Comparison of ENCODE assay signal across 14 mouse cellular contexts in the genomic region with DNA sequence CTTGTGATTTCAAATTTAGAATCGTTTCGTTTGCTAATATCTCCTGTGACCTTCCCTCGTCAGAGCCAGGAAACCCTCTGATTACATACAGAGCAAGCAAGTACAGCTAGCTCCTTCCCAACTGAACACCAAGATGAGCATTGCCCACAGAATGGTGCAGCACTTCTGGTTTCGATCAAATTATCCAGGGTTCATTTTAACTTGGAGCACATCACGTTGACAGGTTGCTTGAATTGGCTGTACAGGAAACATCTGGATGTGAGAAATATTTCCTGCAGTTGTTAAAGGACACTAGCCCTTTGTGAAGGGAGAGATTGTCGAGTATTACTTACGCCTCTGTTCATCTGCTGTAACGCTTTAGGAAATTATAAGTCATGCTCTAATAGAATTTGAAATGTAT.
DNase-seq lines count a peak whose midpoint lies in the region; ATAC-seq and TF ChIP-seq lines count a peak whose summit lies in the region.
"Had no signal": no experiment of that assay in that cellular context is flagged by ENCODE, and none has a peak within 500 bp of the region (broad histone marks: within the 10 kb centered on the region; RNA-seq: fewer than 3 reads in every experiment).

No protein-coding gene starts in this region.

- ATAC-seq in heart, embryonic 16.5 days (replicated peaks; ENCODE audit: extremely low read depth, insufficient read depth, low FRiP score): peak; percentile 23; the same call in 1 of the 2 replicates
- ATAC-seq in stomach, embryonic 14.5 days (ENCODE audit: insufficient number of reproducible peaks, insufficient read depth, low FRiP score, low read depth): no peak
- ATAC-seq in stomach, postnatal 0 days (ENCODE audit: low FRiP score, low TSS enrichment): no peak
- ATAC-seq in intestine, embryonic 16.5 days: no peak
- ATAC-seq: hindbrain, postnatal 0 days had no signal

- DNase-seq in heart, adult 8-10 months (ENCODE audit: low spot score): no peak
- no peak for DNase-seq in stomach, postnatal 0 days (ENCODE audit: low spot score)
- DNase-seq in adrenal gland, postnatal 10 days: no peak
- no peak for DNase-seq in retina, embryonic 14.5 days (ENCODE audit: low spot score)
- DNase-seq in right cerebral cortex, postnatal 10 days (ENCODE audit: low spot score in 2 of 2): no peak
- DNase-seq: adrenal gland, postnatal 36 days; cerebellum, adult 2 months; kidney, postnatal 4 days; thymus, postnatal 4 days had no signal

- no peak overlapping the region; the same call in 1 of the 2 replicates for H3K4me2 ChIP-seq in heart, embryonic 16.5 days (ENCODE audit: low read depth, low read length)
- H3K4me2 ChIP-seq in stomach, embryonic 14.5 days (replicated peaks; ENCODE audit: low read depth, low read length): no peak overlapping the region
- H3K4me2 ChIP-seq in stomach, postnatal 0 days (replicated peaks; ENCODE audit: low read depth): no peak overlapping the region
- H3K4me2 ChIP-seq in intestine, embryonic 16.5 days (ENCODE audit: low read depth, low read length): peak overlapping the region; percentile 24; the same call in 1 of the 2 replicates

- TF ChIP-seq EP300 in stomach, postnatal 0 days (optimal IDR thresholded peaks at IDR 0.05): no peak

- no peak overlapping the region for H3K4me3 ChIP-seq in heart, embryonic 16.5 days (ENCODE audit: low read length)
- no peak overlapping the region for H3K4me3 ChIP-seq in stomach, embryonic 14.5 days (ENCODE audit: low read depth, low read length)
- no peak overlapping the region for H3K4me3 ChIP-seq in stomach, postnatal 0 days (ENCODE audit: low read depth, low read length)
- no peak overlapping the region for H3K4me3 ChIP-seq in intestine, embryonic 16.5 days (ENCODE audit: low read length)

- 0 out of 2 replicates have a peak, but pooled peaks cover 4% of the 10 kb centered on the region for H3K36me3 ChIP-seq in heart, embryonic 16.5 days (ENCODE audit: control insufficient read depth, insufficient read depth)
- H3K36me3 ChIP-seq in stomach, embryonic 14.5 days (ENCODE audit: control insufficient read depth, insufficient read depth, low read length): no peaks in the 10 kb centered on the region
- no peaks in the 10 kb centered on the region for H3K36me3 ChIP-seq in stomach, postnatal 0 days (ENCODE audit: control insufficient read depth, insufficient read depth, low read length)
- H3K36me3 ChIP-seq in intestine, embryonic 16.5 days (ENCODE audit: control insufficient read depth, insufficient read depth, low read length): no peaks in the 10 kb centered on the region

- no peak for TF ChIP-seq CTCF in stomach, postnatal 0 days (IDR thresholded peaks at IDR 0.05; ENCODE audit: low read depth)

- H3K27ac ChIP-seq in heart, embryonic 16.5 days (ENCODE audit: low read length): 0 out of 2 replicates have a peak overlapping the region, but pooled peaks have one; percentile 21
- H3K27ac ChIP-seq in stomach, embryonic 14.5 days (ENCODE audit: low read length): peak overlapping the region; percentile 63; the same call in 1 of the 2 replicates
- no peak overlapping the region for H3K27ac ChIP-seq in stomach, postnatal 0 days (replicated peaks)
- no peak overlapping the region for H3K27ac ChIP-seq in intestine, embryonic 16.5 days (ENCODE audit: low read length)
- H3K27ac ChIP-seq: hindbrain, postnatal 0 days had no signal

- no peak overlapping the region for H3K9ac ChIP-seq in heart, embryonic 16.5 days (ENCODE audit: low read length)
- H3K9ac ChIP-seq in stomach, embryonic 14.5 days (replicated peaks; ENCODE audit: low read depth, low read length): no peak overlapping the region
- H3K9ac ChIP-seq in stomach, postnatal 0 days (ENCODE audit: low read length): no peak overlapping the region
- H3K9ac ChIP-seq in intestine, embryonic 16.5 days (ENCODE audit: low read depth, low read length): no peak overlapping the region

- H3K4me1 ChIP-seq in heart, embryonic 16.5 days (ENCODE audit: control insufficient read depth, insufficient read depth, low read length): peaks cover 11% of the 10 kb centered on the region
- peaks cover 13% of the 10 kb centered on the region; the same call in 1 of the 2 replicates for H3K4me1 ChIP-seq in stomach, embryonic 14.5 days (ENCODE audit: control insufficient read depth, insufficient read depth, low read length)
- H3K4me1 ChIP-seq in stomach, postnatal 0 days (replicated peaks; ENCODE audit: control insufficient read depth, insufficient read depth): no peaks in the 10 kb centered on the region
- H3K4me1 ChIP-seq in intestine, embryonic 16.5 days (ENCODE audit: control insufficient read depth, insufficient read depth, low read length): peaks cover 4% of the 10 kb centered on the region; the same call in 1 of the 2 replicates

- WGBS in heart, embryonic 16.5 days: 41% methylated on average over 8 of the region's 8 CpGs
- 16% methylated on average over 8 of the region's 8 CpGs for WGBS in stomach, embryonic 14.5 days
- WGBS in stomach, postnatal 0 days: 30% methylated on average over 8 of the region's 8 CpGs
- 31% methylated on average over 8 of the region's 8 CpGs for WGBS in intestine, embryonic 16.5 days

- H3K9me3 ChIP-seq in heart, embryonic 16.5 days (replicated peaks; ENCODE audit: control insufficient read depth, low read length): no peaks in the 10 kb centered on the region
- H3K9me3 ChIP-seq in stomach, embryonic 14.5 days (ENCODE audit: control insufficient read depth, low read depth, low read length): no peaks in the 10 kb centered on the region
- H3K9me3 ChIP-seq in stomach, postnatal 0 days (ENCODE audit: control insufficient read depth, low read length): no peaks in the 10 kb centered on the region
- no peaks in the 10 kb centered on the region for H3K9me3 ChIP-seq in intestine, embryonic 16.5 days (ENCODE audit: control insufficient read depth, low read length)

- no peaks in the 10 kb centered on the region for H3K27me3 ChIP-seq in heart, embryonic 16.5 days (ENCODE audit: control insufficient read depth, insufficient read depth, low read length)
- H3K27me3 ChIP-seq in stomach, embryonic 14.5 days (ENCODE audit: control insufficient read depth, insufficient read depth, low read length): no peaks in the 10 kb centered on the region
- H3K27me3 ChIP-seq in stomach, postnatal 0 days (ENCODE audit: control insufficient read depth, insufficient read depth, low read length): no peaks in the 10 kb centered on the region
- no peaks in the 10 kb centered on the region for H3K27me3 ChIP-seq in intestine, embryonic 16.5 days (replicated peaks; ENCODE audit: control insufficient read depth, insufficient read depth, low read length)
- H3K27me3 ChIP-seq: CH12.LX had no signal

Comparison
In these comparisons a context has a peak if more than half of its experiments do, and no peak if none do; other contexts are left out.
1. H3K27ac ChIP-seq: peak in heart, embryonic 16.5 days (single experiment) and stomach, embryonic 14.5 days (single experiment); none in stomach, postnatal 0 days (single experiment) and intestine, embryonic 16.5 days (single experiment).